Mouse (Mus musculus) neural tube, embryonic 15.5 days (tissue): ENCODE data around the gene Utp11. TPM values are rescaled to one million over a fixed set of nuclear protein-coding genes. Genes with fewer than 3 reads are reported as not detected.

Experiments used
- ATAC-seq: fragments of 200-750 bp; cut with Nextera tagmentation; 2 replicates; pipeline ENCODE4 v1.8.0; 2017; ENCODE audit warnings: mild to moderate bottlenecking, moderate TSS enrichment, moderate library complexity; ENCODE audit not compliant: low FRiP score
- H3K27ac ChIP-seq: fragments of 300-500 bp; sonication (generic); replicated peaks from 2 replicates; pipeline ENCODE4 v1.5.1; 2015; ENCODE audit warnings: mild to moderate bottlenecking, inconsistent platforms
- H3K27me3 ChIP-seq: fragments of 300-500 bp; sonication (generic); replicated peaks from 2 replicates; pipeline ENCODE4 v1.6.1; 2015; ENCODE audit warnings: inconsistent platforms
- H3K36me3 ChIP-seq: fragments of 300-500 bp; sonication (generic); 2 replicates; pipeline ENCODE4 v1.6.1; 2015; ENCODE audit warnings: inconsistent platforms
- H3K4me1 ChIP-seq: fragments of 300-500 bp; sonication (generic); 2 replicates; pipeline ENCODE4 v1.6.1; 2015; ENCODE audit warnings: inconsistent platforms
- H3K4me2 ChIP-seq: fragments of 300-500 bp; sonication (generic); 2 replicates; pipeline ENCODE4 v1.6.1; 2015; ENCODE audit warnings: inconsistent platforms, mild to moderate bottlenecking, moderate library complexity
- H3K4me3 ChIP-seq: fragments of 300-500 bp; sonication (generic); replicated peaks from 2 replicates; pipeline ENCODE4 v1.5.1; 2015; ENCODE audit warnings: mild to moderate bottlenecking, inconsistent platforms
- H3K9ac ChIP-seq: fragments of 300-500 bp; sonication (generic); replicated peaks from 2 replicates; pipeline ENCODE4 v1.6.1; 2015; ENCODE audit warnings: mild to moderate bottlenecking, inconsistent platforms
- H3K9me3 ChIP-seq: fragments of 300-500 bp; sonication (generic); replicated peaks from 2 replicates; pipeline ENCODE4 v1.6.1; 2016; ENCODE audit warnings: inconsistent platforms
- WGBS: fragments of 180-500 bp; shearing (Covaris S2); methylation state at CpG from one replicate; pipeline ENCODE4 v1.1.7; 2015; ENCODE audit warnings: mixed read lengths; 5-methylcytosine and 5-hydroxymethylcytosine counted together
- polyA plus RNA-seq: library from polyadenylated mRNA; unstranded; fragments of >200 nt; fragmentation: Nextera tagmentation; extraction: Ambion mirVana; gene quantifications from 2 replicates; pipeline ENCODE4 v1.2.1, GENCODE M21; 2015

Utp11 gene
- polyA plus RNA-seq, 1 experiment from 2014 or later: 41.4 TPM

DNA sequence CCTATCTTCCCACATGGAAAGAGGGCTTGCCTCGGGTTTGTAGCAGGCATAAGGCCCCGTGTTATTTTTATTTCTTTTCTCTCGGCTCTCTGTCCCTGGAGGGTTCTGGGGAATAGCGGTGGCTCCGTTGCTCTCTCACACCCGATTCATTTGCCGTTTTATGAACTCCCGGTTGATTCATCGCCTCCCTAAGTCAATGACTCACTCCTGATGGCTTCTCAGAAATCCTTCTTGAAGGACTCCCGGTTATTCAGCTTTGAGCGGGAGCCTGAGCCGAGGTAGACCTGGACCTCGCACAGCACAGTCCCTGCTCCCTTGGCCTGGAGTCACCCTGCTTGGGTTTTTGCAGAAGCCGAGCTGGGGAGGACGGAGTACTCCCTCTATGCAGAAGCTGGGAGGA is 28.8 kb downstream of the Utp11 start:
- no peak overlapping the region for H3K4me3 ChIP-seq
- 35% methylated on average over 15 of the region's 15 CpGs for WGBS
- ATAC-seq: no peak
- H3K9me3 ChIP-seq: no peaks in the 10 kb centered on the region
- H3K4me1 ChIP-seq: peaks cover 25% of the 10 kb centered on the region
- H3K9ac ChIP-seq: no peak overlapping the region
- peaks cover 85% of the 10 kb centered on the region for H3K27me3 ChIP-seq
- no peak overlapping the region for H3K27ac ChIP-seq
- H3K4me2 ChIP-seq: peak overlapping the region; percentile 31
- H3K36me3 ChIP-seq: no peaks in the 10 kb centered on the region

- ATAC-seq: no peak
- peaks cover 29% of the 10 kb centered on the region for H3K4me1 ChIP-seq
- H3K9me3 ChIP-seq: no peaks in the 10 kb centered on the region
- no peak overlapping the region for H3K4me3 ChIP-seq
- H3K27ac ChIP-seq: no peak overlapping the region
- H3K4me2 ChIP-seq: peak overlapping the region; percentile 31
- WGBS: 34% methylated on average over 9 of the region's 9 CpGs
- H3K27me3 ChIP-seq: peaks cover 86% of the 10 kb centered on the region
- no peak overlapping the region for H3K9ac ChIP-seq
- H3K36me3 ChIP-seq: no peaks in the 10 kb centered on the region
Measured at GRCm38 (mm10) chr4:124664185-124664584, 29.2 kb downstream of the Utp11 start.

- 59% methylated on average over 3 of the region's 3 CpGs for WGBS
- Histone ChIP-seq H3K27ac (no peak overlapping the region), H3K9ac (no peak overlapping the region), H3K27me3 (peaks cover 87% of the 10 kb centered on the region), H3K9me3 (no peaks in the 10 kb centered on the region), H3K4me3 (no peak overlapping the region), H3K4me1 (peaks cover 37% of the 10 kb centered on the region), H3K36me3 (no peaks in the 10 kb centered on the region), H3K4me2 (no peak overlapping the region)
- no peak for ATAC-seq
Measured at GRCm38 (mm10) chr4:124663034-124663433, 30.4 kb downstream of the Utp11 start.

GRCm38 (mm10) chr4:124660603-124661002 is 32.8 kb downstream of the Utp11 start:
- Histone ChIP-seq H3K27ac (no peak overlapping the region), H3K36me3 (no peaks in the 10 kb centered on the region), H3K9me3 (no peaks in the 10 kb centered on the region), H3K9ac (no peak overlapping the region), H3K4me1 (peaks cover 46% of the 10 kb centered on the region), H3K4me2 (peak overlapping the region; percentile 19), H3K4me3 (0 out of 2 replicates have a peak overlapping the region, but pooled peaks have one; percentile 4), H3K27me3 (peaks cover 85% of the 10 kb centered on the region)
- no peak for ATAC-seq
- 58% methylated on average over 3 of the region's 3 CpGs for WGBS

DNA sequence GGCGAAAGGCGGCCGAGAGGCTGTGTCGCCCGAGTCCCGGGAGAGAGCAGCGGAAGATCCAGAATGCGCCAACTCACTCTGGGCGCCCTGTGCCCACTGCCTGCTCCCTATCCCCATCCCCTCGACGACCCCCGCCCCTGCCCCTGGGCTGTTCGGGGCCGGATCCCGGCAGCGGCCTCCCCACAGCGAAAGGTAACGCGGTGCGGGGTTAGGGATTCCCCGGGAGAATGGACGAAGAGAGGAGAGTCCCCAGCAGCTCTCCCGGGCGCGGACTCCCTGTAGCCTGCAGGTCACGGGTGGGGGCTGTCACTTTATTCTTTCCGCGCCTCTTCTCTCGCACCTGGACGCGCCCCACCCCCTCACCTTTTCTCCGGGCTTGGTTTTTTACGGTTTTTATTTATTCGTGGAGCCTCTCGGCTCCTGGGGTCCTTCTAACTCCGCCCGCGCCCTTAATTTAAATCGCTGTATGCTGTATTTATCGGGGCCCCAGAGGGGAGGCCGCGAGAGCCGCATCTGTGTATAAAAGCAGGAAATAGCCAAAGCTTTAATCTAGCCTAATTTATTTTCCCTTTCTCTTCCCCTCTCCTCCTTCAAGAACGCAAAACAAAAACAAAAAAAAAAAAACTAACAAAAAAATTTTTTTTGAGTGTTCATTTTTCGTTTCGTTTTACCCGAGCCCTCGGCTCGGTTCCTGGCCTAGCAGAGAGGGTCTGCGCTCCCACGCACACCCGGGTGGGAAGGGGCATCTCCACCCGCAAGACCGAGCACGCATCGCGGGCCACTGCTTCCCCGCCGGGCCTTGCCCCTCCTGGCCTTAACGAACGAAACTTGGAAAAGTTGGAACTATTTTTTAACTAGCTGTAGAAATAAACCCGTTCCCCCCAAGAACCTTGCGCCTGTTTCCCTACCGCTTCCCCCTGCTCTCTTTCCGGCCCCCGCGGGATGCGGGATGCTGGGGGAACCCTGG is 33.9 kb downstream of the Utp11 start:
- ATAC-seq: no peak
- WGBS: 2% methylated on average over 68 of the region's 68 CpGs

DNA sequence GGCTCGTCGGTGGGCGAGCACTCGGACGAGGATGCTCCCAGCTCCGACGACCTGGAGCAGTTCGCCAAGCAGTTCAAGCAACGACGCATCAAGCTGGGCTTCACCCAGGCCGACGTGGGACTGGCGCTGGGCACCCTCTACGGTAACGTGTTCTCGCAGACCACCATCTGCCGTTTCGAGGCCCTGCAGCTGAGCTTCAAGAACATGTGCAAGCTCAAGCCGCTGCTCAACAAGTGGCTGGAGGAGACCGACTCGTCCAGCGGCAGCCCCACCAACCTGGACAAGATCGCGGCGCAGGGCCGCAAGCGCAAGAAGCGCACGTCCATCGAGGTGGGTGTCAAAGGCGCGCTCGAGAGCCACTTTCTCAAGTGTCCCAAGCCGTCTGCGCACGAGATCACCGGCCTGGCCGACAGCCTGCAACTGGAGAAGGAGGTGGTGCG is 35.0 kb downstream of the Utp11 start:
- H3K36me3 ChIP-seq: no peaks in the 10 kb centered on the region
- peak overlapping the region; percentile 94 for H3K4me2 ChIP-seq
- H3K27ac ChIP-seq: no peak overlapping the region
- peaks cover 86% of the 10 kb centered on the region for H3K27me3 ChIP-seq
- peak overlapping the region; percentile 60 for H3K4me3 ChIP-seq
- ATAC-seq: no peak
- H3K9me3 ChIP-seq: no peaks in the 10 kb centered on the region
- H3K9ac ChIP-seq: peak overlapping the region; percentile 14; the same call in 1 of the 2 replicates
- peaks cover 35% of the 10 kb centered on the region for H3K4me1 ChIP-seq
- 1% methylated on average over 32 of the region's 39 CpGs for WGBS

More for the DNA sequence above, 33.9 kb downstream of the Utp11 start:
- peak overlapping the region; percentile 94 for H3K4me2 ChIP-seq
- no peaks in the 10 kb centered on the region for H3K36me3 ChIP-seq
- H3K4me3 ChIP-seq: peak overlapping the region; percentile 60
- H3K27ac ChIP-seq: no peak overlapping the region
- peaks cover 85% of the 10 kb centered on the region for H3K27me3 ChIP-seq
- peaks cover 43% of the 10 kb centered on the region for H3K4me1 ChIP-seq
- no peaks in the 10 kb centered on the region for H3K9me3 ChIP-seq
- H3K9ac ChIP-seq: no peak overlapping the region

- Histone ChIP-seq H3K9ac (peak overlapping the region; percentile 35), H3K4me2 (peak overlapping the region; percentile 94), H3K27ac (no peak overlapping the region), H3K36me3 (no peaks in the 10 kb centered on the region), H3K4me1 (peaks cover 39% of the 10 kb centered on the region), H3K4me3 (peak overlapping the region; percentile 60), H3K27me3 (peaks cover 86% of the 10 kb centered on the region), H3K9me3 (no peaks in the 10 kb centered on the region)
- ATAC-seq: peak; percentile 16
- WGBS: under 1% methylated on average over 33 of the region's 61 CpGs
Measured at GRCm38 (mm10) chr4:124657781-124658180, 35.6 kb downstream of the Utp11 start.

- peak overlapping the region; percentile 35 for H3K9ac ChIP-seq
Measured at GRCm38 (mm10) chr4:124656854-124657650, 36.3 kb downstream of the Utp11 start.

DNA sequence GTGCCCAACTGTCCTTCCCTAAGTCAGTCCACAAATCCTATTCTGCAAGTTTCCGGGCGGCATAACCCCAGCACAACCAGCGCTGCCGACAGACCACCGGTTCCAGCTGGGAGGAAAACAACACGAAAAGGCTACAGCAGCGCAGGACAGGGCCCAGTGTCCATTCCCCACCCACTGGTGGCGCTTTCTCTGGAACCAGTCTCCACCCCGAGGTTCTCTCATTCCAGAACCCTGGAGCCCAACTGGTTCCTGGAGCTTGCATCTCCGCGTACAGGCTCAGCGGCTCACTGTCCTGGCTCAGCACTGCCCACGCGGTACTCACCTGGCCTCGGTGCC is 36.9 kb downstream of the Utp11 start, which contains the start of gene Pou3f1:
Pou3f1 (plus strand) TSS at position 290 of the 336 bp plus-strand sequence.
- no peak for ATAC-seq
- H3K36me3 ChIP-seq: no peaks in the 10 kb centered on the region
- no peak within 1 kb of the TSS; the same call in 1 of the 2 replicates for H3K27ac ChIP-seq
- H3K4me1 ChIP-seq: peaks cover 44% of the 10 kb centered on the region
- H3K9ac ChIP-seq: peak within 1 kb of the TSS; percentile 35
- H3K4me2 ChIP-seq: peak within 1 kb of the TSS; percentile 94
- H3K9me3 ChIP-seq: no peaks in the 10 kb centered on the region
- peaks cover 73% of the 10 kb centered on the region for H3K27me3 ChIP-seq
- 2% methylated on average over 15 of the region's 15 CpGs for WGBS
- H3K4me3 ChIP-seq: peak within 1 kb of the TSS; percentile 60

More at GRCm38 (mm10) chr4:124656854-124657650, 36.3 kb downstream of the Utp11 start:
- ATAC-seq: peak; percentile 94
- Histone ChIP-seq H3K4me2 (peak overlapping the region; percentile 94), H3K36me3 (no peaks in the 10 kb centered on the region), H3K27ac (no peak overlapping the region; the same call in 1 of the 2 replicates), H3K27me3 (peaks cover 79% of the 10 kb centered on the region), H3K4me3 (peak overlapping the region; percentile 60), H3K9me3 (no peaks in the 10 kb centered on the region), H3K4me1 (peaks cover 44% of the 10 kb centered on the region)
- WGBS: under 1% methylated on average over 75 of the region's 92 CpGs

DNA sequence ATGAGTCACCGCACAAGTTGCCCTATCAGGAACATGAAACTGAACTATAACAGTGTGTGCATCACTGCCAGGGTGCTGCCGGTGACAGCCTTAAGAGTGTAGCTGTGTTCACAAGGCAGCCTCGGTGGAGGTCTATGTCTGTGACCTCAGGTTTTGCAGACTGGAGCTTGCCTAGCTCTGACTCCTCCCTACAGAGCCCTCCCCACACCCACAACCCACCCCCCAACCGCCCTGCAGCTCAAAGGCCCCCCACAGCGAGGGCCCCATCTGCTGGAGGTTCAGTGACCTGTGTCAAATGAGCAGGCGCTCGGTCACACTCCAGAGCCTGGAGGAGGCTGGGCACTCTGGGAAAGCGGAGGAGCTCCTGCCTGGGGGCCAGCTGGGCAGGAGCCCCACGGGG is 40.5 kb downstream of the Utp11 start:
- ATAC-seq: no peak
- no peaks in the 10 kb centered on the region for H3K36me3 ChIP-seq
- H3K27ac ChIP-seq: no peak overlapping the region
- no peak overlapping the region; the same call in 1 of the 2 replicates for H3K4me2 ChIP-seq
- H3K27me3 ChIP-seq: peaks cover 68% of the 10 kb centered on the region
- H3K4me3 ChIP-seq: no peak overlapping the region
- peaks cover 23% of the 10 kb centered on the region for H3K4me1 ChIP-seq
- no peaks in the 10 kb centered on the region for H3K9me3 ChIP-seq
- H3K9ac ChIP-seq: no peak overlapping the region
- WGBS: 7% methylated on average over 9 of the region's 9 CpGs

DNA sequence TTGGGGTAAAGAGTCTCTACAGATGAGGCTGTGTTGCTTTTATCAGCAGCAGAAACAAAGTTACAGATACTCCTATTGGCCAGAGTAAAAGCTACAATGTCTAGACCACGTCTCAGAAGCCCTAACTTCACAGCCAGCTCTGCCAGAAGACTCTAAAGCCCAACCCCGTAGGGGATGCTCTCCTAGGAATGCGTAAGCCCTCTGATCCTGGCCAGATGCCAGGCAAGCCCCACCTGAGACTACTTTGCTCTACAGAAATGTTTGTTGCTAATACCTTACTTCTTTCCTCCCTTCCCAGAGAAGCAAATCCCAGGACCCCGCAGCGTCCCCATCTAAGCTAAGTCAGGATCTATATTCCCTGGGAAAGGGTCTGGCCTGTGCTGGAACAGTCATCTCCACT is 45.5 kb downstream of the Utp11 start:
- peaks cover 12% of the 10 kb centered on the region for H3K4me1 ChIP-seq
- no peak overlapping the region for H3K4me3 ChIP-seq
- H3K4me2 ChIP-seq: no peak overlapping the region
- WGBS: 36% methylated on average over 5 of the region's 5 CpGs
- no peak for ATAC-seq
- H3K9me3 ChIP-seq: no peaks in the 10 kb centered on the region
- peaks cover 40% of the 10 kb centered on the region for H3K27me3 ChIP-seq
- H3K9ac ChIP-seq: no peak overlapping the region
- H3K27ac ChIP-seq: no peak overlapping the region
- H3K36me3 ChIP-seq: no peaks in the 10 kb centered on the region
